Mouse (Mus musculus) neural tube, embryonic 13.5 days (tissue): ENCODE measurements around the gene Tmem218. TPM values are rescaled to one million over a fixed set of nuclear protein-coding genes. Genes with fewer than 3 reads are reported as not detected.

Experiments used
- polyA plus RNA-seq: library from polyadenylated mRNA; unstranded; fragments of >200 nt; fragmentation: Nextera tagmentation; extraction: Ambion mirVana; gene quantifications from 2 replicates; pipeline ENCODE4 v1.2.1, GENCODE M21; 2015

The Tmem218 gene
- polyA plus RNA-seq, 1 experiment from 2014 or later, result 12.2 TPM

Other genes with a start within 250 kb of the Tmem218 start
- 59.2 and 65.0 TPM in 2 replicates for gene Pknox2, start 60.8 kb upstream of the Tmem218 start, polyA plus RNA-seq
- 1.0 and 1.9 TPM in 2 replicates for gene Slc37a2, start 47.5 kb downstream of the Tmem218 start, polyA plus RNA-seq
- gene Ccdc15, start 140.2 kb downstream of the Tmem218 start, polyA plus RNA-seq, result 7.9 and 9.0 TPM in 2 replicates
- gene Hepacam, start 159.1 kb downstream of the Tmem218 start, polyA plus RNA-seq, result 6.7 and 6.9 TPM in 2 replicates
- gene Robo4, start 193.7 kb downstream of the Tmem218 start, polyA plus RNA-seq, result 6.2 and 7.8 TPM in 2 replicates
- 63.2 and 65.0 TPM in 2 replicates for gene Robo3, start 225.0 kb downstream of the Tmem218 start, polyA plus RNA-seq